Mouse (Mus musculus): ENCODE measurements around the gene Cct4. TPM values are rescaled to one million over a fixed set of nuclear protein-coding genes. Genes with fewer than 3 reads are reported as not detected.

Cct4 gene
- polyA plus RNA-seq, 1 experiment: 121 TPM

- no peak for TF ChIP-seq POLR2A (IDR thresholded peaks at IDR 0.05; ENCODE audit: low read depth, low read length)
- TF ChIP-seq CTCF (IDR thresholded peaks at IDR 0.05; ENCODE audit: extremely low read depth, insufficient read length, insufficient replicate concordance, low read depth, low read length): no peak
- H3K27ac ChIP-seq (ENCODE audit: insufficient read depth, low read depth, low read length): no peak overlapping the region
- WGBS: 97% methylated on average over 1 of the region's 1 CpGs
- H3K36me3 ChIP-seq (ENCODE audit: control insufficient read depth, insufficient read depth, low read length): no peaks in the 10 kb centered on the region
- H3K4me3 ChIP-seq (ENCODE audit: low read depth, low read length): no peak overlapping the region
- H3K27me3 ChIP-seq (ENCODE audit: control insufficient read depth, insufficient read depth, low read length): no peaks in the 10 kb centered on the region
- no peaks in the 10 kb centered on the region for H3K4me1 ChIP-seq (ENCODE audit: control insufficient read depth, insufficient read depth, insufficient read length, low read length)
Observed at GRCm38 (mm10) chr11:22962101-22962500, 28.2 kb upstream of the Cct4 start.

DNA sequence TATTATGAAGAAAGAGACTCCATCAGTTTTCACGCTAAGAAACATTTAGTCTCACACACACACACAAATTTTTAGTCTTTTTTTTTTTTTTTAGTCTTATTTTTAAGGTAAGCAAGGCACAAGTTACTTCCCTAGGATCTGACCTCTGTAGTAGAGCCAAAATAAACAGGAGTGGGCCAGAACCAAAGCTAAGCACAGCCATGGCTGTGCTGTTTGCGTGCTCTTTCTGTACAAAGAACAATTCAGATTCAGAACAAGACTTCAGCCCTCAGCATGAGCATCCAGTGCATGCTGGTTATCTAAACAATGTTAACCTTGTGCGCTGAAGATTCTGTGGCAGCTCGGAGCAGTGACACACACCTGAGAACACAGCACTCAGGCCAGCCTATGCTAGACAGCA, 25.9 kb upstream of the Cct4 start:
- 75% methylated on average over 4 of the region's 4 CpGs for WGBS
- no peaks in the 10 kb centered on the region for H3K27me3 ChIP-seq (ENCODE audit: control insufficient read depth, insufficient read depth, low read length)
- TF ChIP-seq POLR2A (IDR thresholded peaks at IDR 0.05; ENCODE audit: low read depth, low read length): no peak
- H3K4me3 ChIP-seq (ENCODE audit: low read depth, low read length): no peak overlapping the region
- no peak overlapping the region for H3K27ac ChIP-seq (ENCODE audit: insufficient read depth, low read depth, low read length)
- no peaks in the 10 kb centered on the region for H3K36me3 ChIP-seq (ENCODE audit: control insufficient read depth, insufficient read depth, low read length)
- H3K4me1 ChIP-seq (ENCODE audit: control insufficient read depth, insufficient read depth, insufficient read length, low read length): no peaks in the 10 kb centered on the region

DNA sequence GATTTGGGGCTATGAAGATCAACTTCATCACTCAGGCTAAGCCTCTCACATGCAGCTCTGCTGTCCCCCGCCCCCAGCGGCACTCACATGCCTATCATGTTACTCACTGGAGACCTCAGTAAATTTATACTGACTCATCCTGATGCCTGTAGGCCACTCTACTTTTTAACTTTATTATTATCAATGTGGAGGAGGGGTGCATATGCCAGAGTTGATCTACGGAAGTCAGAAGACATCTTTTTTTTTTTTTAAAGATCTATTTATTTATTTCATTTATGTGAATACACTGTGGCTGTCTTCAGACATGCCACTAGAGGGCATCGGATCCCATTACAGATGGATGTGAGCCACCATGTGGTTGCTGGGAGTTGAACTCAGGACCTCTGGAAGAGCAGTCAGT, 24.8 kb upstream of the Cct4 start:
- H3K4me1 ChIP-seq (ENCODE audit: control insufficient read depth, insufficient read depth, insufficient read length, low read length): no peaks in the 10 kb centered on the region
- H3K4me3 ChIP-seq (ENCODE audit: low read depth, low read length): no peak overlapping the region
- no peak; the same call in 1 of the 2 replicates for TF ChIP-seq CTCF (IDR thresholded peaks at IDR 0.05; ENCODE audit: extremely low read depth, insufficient read length, insufficient replicate concordance, low read depth, low read length)
- TF ChIP-seq POLR2A (IDR thresholded peaks at IDR 0.05; ENCODE audit: low read depth, low read length): no peak
- no peaks in the 10 kb centered on the region for H3K27me3 ChIP-seq (ENCODE audit: control insufficient read depth, insufficient read depth, low read length)
- no peak overlapping the region for H3K27ac ChIP-seq (ENCODE audit: insufficient read depth, low read depth, low read length)
- 90% methylated on average over 4 of the region's 4 CpGs for WGBS
- H3K36me3 ChIP-seq (ENCODE audit: control insufficient read depth, insufficient read depth, low read length): no peaks in the 10 kb centered on the region

- H3K4me1 ChIP-seq (ENCODE audit: control insufficient read depth, insufficient read depth, insufficient read length, low read length): no peaks in the 10 kb centered on the region
- no peak overlapping the region for H3K27ac ChIP-seq (ENCODE audit: insufficient read depth, low read depth, low read length)
- H3K27me3 ChIP-seq (ENCODE audit: control insufficient read depth, insufficient read depth, low read length): no peaks in the 10 kb centered on the region
- TF ChIP-seq POLR2A (IDR thresholded peaks at IDR 0.05; ENCODE audit: low read depth, low read length) (no peak), CTCF (IDR thresholded peaks at IDR 0.05; ENCODE audit: extremely low read depth, insufficient read length, insufficient replicate concordance, low read depth, low read length) (peak; percentile 30; the same call in 1 of the 2 replicates)
- H3K36me3 ChIP-seq (ENCODE audit: control insufficient read depth, insufficient read depth, low read length): no peaks in the 10 kb centered on the region
- no peak overlapping the region for H3K4me3 ChIP-seq (ENCODE audit: low read depth, low read length)
- 34% methylated on average over 6 of the region's 6 CpGs for WGBS
Observed at GRCm38 (mm10) chr11:22969486-22969885, 20.8 kb upstream of the Cct4 start.

- no peaks in the 10 kb centered on the region for H3K36me3 ChIP-seq (ENCODE audit: control insufficient read depth, insufficient read depth, low read length)
- no peak overlapping the region for H3K4me3 ChIP-seq (ENCODE audit: low read depth, low read length)
- WGBS: 95% methylated on average over 1 of the region's 1 CpGs
- TF ChIP-seq POLR2A (IDR thresholded peaks at IDR 0.05; ENCODE audit: low read depth, low read length): no peak
- TF ChIP-seq CTCF (IDR thresholded peaks at IDR 0.05; ENCODE audit: extremely low read depth, insufficient read length, insufficient replicate concordance, low read depth, low read length): no peak
- peaks cover 2% of the 10 kb centered on the region; the same call in 1 of the 2 replicates for H3K4me1 ChIP-seq (ENCODE audit: control insufficient read depth, insufficient read depth, insufficient read length, low read length)
- H3K27me3 ChIP-seq (ENCODE audit: control insufficient read depth, insufficient read depth, low read length): no peaks in the 10 kb centered on the region
- no peak overlapping the region for H3K27ac ChIP-seq (ENCODE audit: insufficient read depth, low read depth, low read length)
Observed at GRCm38 (mm10) chr11:22970546-22970945, 19.8 kb upstream of the Cct4 start.

DNA sequence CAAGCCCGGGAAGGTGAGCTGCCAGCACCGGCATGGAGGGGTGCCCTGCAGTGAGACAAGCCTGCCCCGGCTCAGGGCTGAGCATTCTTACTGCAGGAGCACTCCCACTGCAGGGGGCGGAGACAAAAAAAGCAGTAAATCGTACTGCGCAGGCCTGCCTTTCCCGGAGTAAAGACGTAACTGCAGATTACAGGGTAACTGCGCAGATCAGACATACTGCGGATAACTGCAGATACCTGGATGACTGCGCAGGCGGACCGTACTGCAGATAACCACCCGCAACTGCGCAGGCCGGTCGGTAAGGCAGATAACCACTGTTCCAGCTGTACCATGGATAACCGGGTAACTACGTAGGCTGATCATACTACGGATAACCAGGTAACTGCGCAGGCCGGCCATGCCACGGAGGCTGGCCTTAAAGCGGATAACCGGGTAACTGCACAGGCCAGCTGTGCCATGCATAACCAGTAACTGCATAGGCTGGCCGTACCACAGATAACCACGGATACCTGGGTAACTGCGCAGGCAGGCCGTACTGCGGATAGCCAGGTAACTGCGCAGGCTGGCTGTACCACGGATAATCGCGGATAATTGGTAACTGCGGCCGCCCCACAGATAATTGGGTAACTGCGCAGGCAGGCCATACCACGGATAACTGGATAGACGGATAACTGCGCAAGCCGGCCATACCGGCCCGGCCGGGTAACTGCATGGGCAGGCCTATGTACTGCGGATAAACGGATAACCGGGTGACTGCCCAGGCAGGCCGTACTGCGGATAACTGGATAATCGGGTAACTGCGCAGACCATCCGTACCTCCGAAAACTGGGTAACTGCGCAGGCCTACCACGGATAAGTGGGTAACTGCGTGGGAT, 18.2 kb upstream of the Cct4 start, which contains the start of gene Zrsr1:
TSS of gene Zrsr1 (plus strand) at position 171 of the 875 bp plus-strand sequence.
- WGBS: 49% methylated on average over 56 of the region's 56 CpGs
- H3K4me3 ChIP-seq (ENCODE audit: low read depth, low read length): peak within 1 kb of the TSS; percentile 70
- H3K27ac ChIP-seq (ENCODE audit: insufficient read depth, low read depth, low read length): peak within 1 kb of the TSS; percentile 71
- no peak for TF ChIP-seq CTCF (IDR thresholded peaks at IDR 0.05; ENCODE audit: extremely low read depth, insufficient read length, insufficient replicate concordance, low read depth, low read length)
- TF ChIP-seq POLR2A (IDR thresholded peaks at IDR 0.05; ENCODE audit: low read depth, low read length): peak; percentile 70
- H3K27me3 ChIP-seq (ENCODE audit: control insufficient read depth, insufficient read depth, low read length): no peaks in the 10 kb centered on the region
- H3K36me3 ChIP-seq (ENCODE audit: control insufficient read depth, insufficient read depth, low read length): peaks cover 5% of the 10 kb centered on the region
- peaks cover 3% of the 10 kb centered on the region; the same call in 1 of the 2 replicates for H3K4me1 ChIP-seq (ENCODE audit: control insufficient read depth, insufficient read depth, insufficient read length, low read length)

- 54% methylated on average over 45 of the region's 46 CpGs for WGBS
- Histone ChIP-seq H3K36me3 (ENCODE audit: control insufficient read depth, insufficient read depth, low read length) (peaks cover 8% of the 10 kb centered on the region), H3K4me3 (ENCODE audit: low read depth, low read length) (peak overlapping the region; percentile 70), H3K4me1 (ENCODE audit: control insufficient read depth, insufficient read depth, insufficient read length, low read length) (peaks cover 3% of the 10 kb centered on the region; the same call in 1 of the 2 replicates), H3K27ac (ENCODE audit: insufficient read depth, low read depth, low read length) (peak overlapping the region; percentile 71), H3K27me3 (ENCODE audit: control insufficient read depth, insufficient read depth, low read length) (no peaks in the 10 kb centered on the region)
- TF ChIP-seq POLR2A (IDR thresholded peaks at IDR 0.05; ENCODE audit: low read depth, low read length) (no peak; the same call in 1 of the 2 replicates), CTCF (IDR thresholded peaks at IDR 0.05; ENCODE audit: extremely low read depth, insufficient read length, insufficient replicate concordance, low read depth, low read length) (no peak)
Observed at GRCm38 (mm10) chr11:22972746-22973526, 17.4 kb upstream of the Cct4 start.
